Mouse (Mus musculus): Measurements from ENCODE around the gene Zfhx3.

Zfhx3 gene

GRCm38 (mm10) chr8:108437316-108437830 is 494.9 kb downstream of the Zfhx3 start:
- no peak for DNase-seq (ENCODE audit: extremely low spot score, low spot score)

- no peak for DNase-seq (ENCODE audit: extremely low spot score, low spot score)
Measured at GRCm38 (mm10) chr8:108440476-108440875, 498.0 kb downstream of the Zfhx3 start.

GRCm38 (mm10) chr8:108450847-108451246 is 508.4 kb downstream of the Zfhx3 start:
- peak; percentile 43 for DNase-seq (ENCODE audit: extremely low spot score, low spot score)

GRCm38 (mm10) chr8:108454561-108455311 is 512.3 kb downstream of the Zfhx3 start:
- no peak for DNase-seq (ENCODE audit: extremely low spot score, low spot score)

GRCm38 (mm10) chr8:108466653-108467052 is 524.2 kb downstream of the Zfhx3 start:
- no peak for DNase-seq (ENCODE audit: extremely low spot score, low spot score)

GRCm38 (mm10) chr8:108467172-108468035 is 525.0 kb downstream of the Zfhx3 start:
- no peak for DNase-seq (ENCODE audit: extremely low spot score, low spot score)

GRCm38 (mm10) chr8:108470269-108470668 is 527.8 kb downstream of the Zfhx3 start:
- no peak for DNase-seq (ENCODE audit: extremely low spot score, low spot score)

- DNase-seq (ENCODE audit: extremely low spot score, low spot score): no peak
Measured at GRCm38 (mm10) chr8:108474556-108474955, 532.1 kb downstream of the Zfhx3 start.

- no peak for DNase-seq (ENCODE audit: extremely low spot score, low spot score)
Measured at GRCm38 (mm10) chr8:108478131-108478530, 535.7 kb downstream of the Zfhx3 start.

GRCm38 (mm10) chr8:108480141-108480540 is 537.7 kb downstream of the Zfhx3 start:
- DNase-seq (ENCODE audit: extremely low spot score, low spot score): no peak

GRCm38 (mm10) chr8:108481167-108481815 is 538.8 kb downstream of the Zfhx3 start:
- DNase-seq (ENCODE audit: extremely low spot score, low spot score): peak; percentile 78

GRCm38 (mm10) chr8:108496101-108496500 is 553.7 kb downstream of the Zfhx3 start:
- no peak for DNase-seq (ENCODE audit: extremely low spot score, low spot score)

GRCm38 (mm10) chr8:108506779-108507178 is 564.3 kb downstream of the Zfhx3 start:
- no peak for DNase-seq (ENCODE audit: extremely low spot score, low spot score)

GRCm38 (mm10) chr8:108507769-108508168 is 565.3 kb downstream of the Zfhx3 start:
- no peak for DNase-seq (ENCODE audit: extremely low spot score, low spot score)

GRCm38 (mm10) chr8:108510641-108511325 is 568.3 kb downstream of the Zfhx3 start:
- peak; percentile 24 for DNase-seq (ENCODE audit: extremely low spot score, low spot score)

- no peak for DNase-seq (ENCODE audit: extremely low spot score, low spot score)
Measured at GRCm38 (mm10) chr8:108518116-108518515, 575.7 kb downstream of the Zfhx3 start.

GRCm38 (mm10) chr8:108522050-108522449 is 579.6 kb downstream of the Zfhx3 start:
- DNase-seq (ENCODE audit: extremely low spot score, low spot score): no peak

GRCm38 (mm10) chr8:108529421-108529820 is 587.0 kb downstream of the Zfhx3 start:
- no peak for DNase-seq (ENCODE audit: extremely low spot score, low spot score)

- no peak for DNase-seq (ENCODE audit: extremely low spot score, low spot score)
Measured at GRCm38 (mm10) chr8:108535121-108535876, 592.9 kb downstream of the Zfhx3 start.

- no peak for DNase-seq (ENCODE audit: extremely low spot score, low spot score)
Measured at GRCm38 (mm10) chr8:108536186-108536585, 593.7 kb downstream of the Zfhx3 start.
